Mouse (Mus musculus): ENCODE results near the gene Grik4.

DNA sequence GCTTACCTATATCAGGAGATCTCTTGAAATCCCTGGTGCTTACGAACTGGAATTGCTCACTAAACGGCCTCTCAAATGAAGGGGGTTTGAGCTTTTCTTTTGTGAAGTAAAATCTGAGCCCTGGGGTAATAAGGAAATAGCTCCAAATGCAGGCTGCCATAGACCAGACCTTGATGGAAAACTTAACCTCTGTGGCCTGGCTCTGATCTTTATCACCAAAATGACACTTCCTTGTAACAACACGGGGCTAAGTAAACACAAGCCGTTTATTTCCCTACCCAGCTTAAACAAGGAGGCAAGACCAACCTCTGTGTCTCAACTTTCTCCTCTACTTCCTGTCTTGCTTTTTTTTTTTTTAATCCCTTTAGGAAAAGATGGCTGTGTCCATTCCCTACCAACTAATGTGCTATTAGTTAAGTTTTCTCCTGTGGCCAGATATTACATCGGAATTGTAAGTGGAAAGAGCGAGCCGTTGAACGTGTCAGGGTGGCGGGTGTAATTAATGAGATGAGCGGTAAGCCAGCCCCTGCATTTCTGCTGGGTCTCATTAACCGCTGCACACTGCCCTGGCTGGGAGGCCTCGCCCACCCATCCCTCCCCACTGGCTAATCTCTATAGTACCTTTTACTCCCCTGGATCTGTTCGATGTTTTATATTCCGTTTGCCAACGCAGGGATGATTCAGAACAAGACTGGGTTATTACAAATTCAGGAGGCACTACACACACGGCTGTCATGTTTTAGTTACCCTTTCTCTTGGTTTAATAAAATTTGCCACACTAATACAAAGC is 47.7 kb downstream of the Grik4 start:
- TF ChIP-seq CTCF (IDR thresholded peaks at IDR 0.05; ENCODE audit: low read depth): no peak
- no peak for TF ChIP-seq EP300 (IDR thresholded peaks at IDR 0.05; ENCODE audit: low read depth)

All from liver, embryonic 14.5 days (tissue).